Mouse (Mus musculus) MEL (cell line): ENCODE results near the gene C1qtnf5. TPM values are rescaled to one million over a fixed set of nuclear protein-coding genes. Genes with fewer than 3 reads are reported as not detected.

Source experiments
- DNase-seq: peaks from one replicate; pipeline ENCODE4 v3.0.0; 2011; ENCODE audit warnings: low read depth, low spot score
- H3K27ac ChIP-seq: 2 replicates; pipeline ENCODE4 v1.5.1; 2012; ENCODE audit warnings: low read depth, mild to moderate bottlenecking, control low read depth, low read length, moderate library complexity; ENCODE audit not compliant: control insufficient read depth
- H3K27me3 ChIP-seq, 2 experiments: fragments of 150-350 bp in 1 of 2; sonication (generic) in 1 of 2; 2 replicates each; pipeline ENCODE4 v1.6.1; 2012; ENCODE audit warnings: low read length in 2 of 2, mild to moderate bottlenecking in 2 of 2, improper control_type of control experiment in 1 of 2, moderate library complexity in 1 of 2; ENCODE audit not compliant: insufficient read depth in 2 of 2, control insufficient read depth in 1 of 2
- H3K36me3 ChIP-seq, 2 experiments: 2 replicates each; pipeline ENCODE4 v1.6.1; 2012 to 2014; ENCODE audit warnings: low read length in 2 of 2, improper control_type of control experiment in 1 of 2, inconsistent platforms in 1 of 2, mild to moderate bottlenecking in 1 of 2; ENCODE audit not compliant: insufficient read depth in 2 of 2, control insufficient read depth in 1 of 2
- H3K4me1 ChIP-seq, 2 experiments: fragments of 150-350 bp in 1 of 2; sonication (generic) in 1 of 2; 2 replicates each; pipeline ENCODE4 v1.6.1; 2012; ENCODE audit warnings: low read length in 2 of 2, improper control_type of control experiment in 1 of 2, mild to moderate bottlenecking in 1 of 2; ENCODE audit not compliant: insufficient read depth in 2 of 2, control insufficient read depth in 1 of 2
- H3K4me3 ChIP-seq, 2 experiments: fragments of 150-350 bp in 1 of 2; sonication (generic) in 1 of 2; 2 replicates each; pipeline ENCODE4 v1.5.1; 2012; ENCODE audit warnings: low read depth in 2 of 2, low read length in 2 of 2, mild to moderate bottlenecking in 2 of 2, moderate library complexity in 2 of 2, control low read depth in 1 of 2, improper control_type of control experiment in 1 of 2; ENCODE audit not compliant: control insufficient read depth in 1 of 2, insufficient read depth in 1 of 2
- H3K79me2 ChIP-seq: 2 replicates; pipeline ENCODE4 v1.6.1; 2012; ENCODE audit warnings: mild to moderate bottlenecking, low read length, moderate library complexity; ENCODE audit not compliant: control insufficient read depth, poor library complexity, insufficient read depth
- H3K9ac ChIP-seq: 2 replicates; pipeline ENCODE4 v1.6.1; 2012; ENCODE audit warnings: low read depth, mild to moderate bottlenecking, control low read depth, low read length, moderate library complexity; ENCODE audit not compliant: control insufficient read depth, poor library complexity, severe bottlenecking
- H3K9me3 ChIP-seq: fragments of 150-350 bp; sonication (generic); replicated peaks from 2 replicates; pipeline ENCODE4 v1.6.1; 2012; ENCODE audit warnings: mild to moderate bottlenecking, low read length, improper control_type of control experiment, moderate library complexity; ENCODE audit not compliant: insufficient read depth
- BHLHE40 ChIP-seq: IDR thresholded peaks from 2 replicates; pipeline ENCODE4 v1.6.1; 2012; ENCODE audit warnings: low read depth, mild to moderate bottlenecking, inconsistent platforms, low read length, improper control_type of control experiment, borderline replicate concordance
- CHD1 ChIP-seq: IDR thresholded peaks from 2 replicates; pipeline ENCODE4 v1.6.1; 2012; ENCODE audit warnings: low read depth, mild to moderate bottlenecking, inconsistent platforms, low read length, improper control_type of control experiment
- EP300 ChIP-seq, 2 experiments: IDR thresholded peaks; 2 replicates each; pipeline ENCODE4 v1.6.1; 2011; ENCODE audit warnings: improper control_type of control experiment in 2 of 2, low read length in 2 of 2, low read depth in 1 of 2, mild to moderate bottlenecking in 1 of 2
- ETS1 ChIP-seq: IDR thresholded peaks from 2 replicates; pipeline ENCODE4 v1.6.1; 2012; ENCODE audit warnings: low read depth, mild to moderate bottlenecking, inconsistent platforms, low read length, improper control_type of control experiment, moderate library complexity
- GABPA ChIP-seq: IDR thresholded peaks from 2 replicates; pipeline ENCODE4 v1.6.1; 2012; ENCODE audit warnings: low read depth, mild to moderate bottlenecking, inconsistent platforms, low read length, improper control_type of control experiment, moderate library complexity
- HCFC1 ChIP-seq: IDR thresholded peaks from 2 replicates; pipeline ENCODE4 v1.6.1; 2012; ENCODE audit warnings: low read depth, mild to moderate bottlenecking, inconsistent platforms, low read length, improper control_type of control experiment, moderate library complexity
- KAT2A ChIP-seq: conservative IDR thresholded peaks from 2 replicates; pipeline ENCODE4 v1.6.1; 2012; ENCODE audit warnings: low read depth, low read length, improper control_type of control experiment, inconsistent platforms
- MAFK ChIP-seq: IDR thresholded peaks from 2 replicates; pipeline ENCODE4 v1.6.1; 2011; ENCODE audit warnings: low read depth, mild to moderate bottlenecking, low read length, improper control_type of control experiment, borderline replicate concordance
- MAZ ChIP-seq: IDR thresholded peaks from 2 replicates; pipeline ENCODE4 v1.6.1; 2012; ENCODE audit warnings: low read depth, mild to moderate bottlenecking, inconsistent platforms, low read length, improper control_type of control experiment
- MXI1 ChIP-seq: IDR thresholded peaks from 2 replicates; pipeline ENCODE4 v1.6.1; 2011; ENCODE audit warnings: mild to moderate bottlenecking, low read depth, low read length, improper control_type of control experiment
- MYB ChIP-seq: IDR thresholded peaks from 2 replicates; pipeline ENCODE4 v1.6.1; 2011; ENCODE audit warnings: mild to moderate bottlenecking, low read depth, low read length, improper control_type of control experiment
- NRF1 ChIP-seq: IDR thresholded peaks from 2 replicates; pipeline ENCODE4 v1.6.1; 2014; ENCODE audit warnings: low read depth, mild to moderate bottlenecking, inconsistent platforms, low read length, improper control_type of control experiment, moderate library complexity; ENCODE audit not compliant: poor library complexity, insufficient read depth, severe bottlenecking
- POLR2A ChIP-seq, 2 experiments: IDR thresholded peaks; 2 replicates each; pipeline ENCODE4 v1.6.1; 2011 to 2012; ENCODE audit warnings: low read length in 2 of 2, mild to moderate bottlenecking in 2 of 2, control low read depth in 1 of 2, improper control_type of control experiment in 1 of 2, low read depth in 1 of 2, moderate library complexity in 1 of 2; ENCODE audit not compliant: control insufficient read depth in 1 of 2, insufficient read depth in 1 of 2, poor library complexity in 1 of 2
- POLR2AphosphoS2 ChIP-seq: IDR thresholded peaks from 2 replicates; pipeline ENCODE4 v1.6.1; 2011; ENCODE audit warnings: low read length, improper control_type of control experiment
- POLR2AphosphoS5 ChIP-seq: IDR thresholded peaks from 2 replicates; pipeline ENCODE4 v1.6.1; 2012; ENCODE audit warnings: low read depth, borderline replicate concordance, mild to moderate bottlenecking, inconsistent platforms, low read length, moderate library complexity, mixed read lengths
- SIN3A ChIP-seq: IDR thresholded peaks from 2 replicates; pipeline ENCODE4 v1.6.1; 2012; ENCODE audit warnings: low read length, improper control_type of control experiment, inconsistent platforms
- TAL1 ChIP-seq: IDR thresholded peaks from 2 replicates; pipeline ENCODE4 v1.6.1; 2012; ENCODE audit warnings: mild to moderate bottlenecking, inconsistent platforms, low read length, moderate library complexity, mixed read lengths
- TBP ChIP-seq: IDR thresholded peaks from 2 replicates; pipeline ENCODE4 v1.8.0; 2011; ENCODE audit warnings: low read depth, low read length, improper control_type of control experiment
- USF2 ChIP-seq, 2 experiments: IDR thresholded peaks; 2 replicates each; pipeline ENCODE4 v1.6.1; 2011 to 2012; ENCODE audit warnings: improper control_type of control experiment in 2 of 2, low read length in 2 of 2, borderline replicate concordance in 1 of 2, inconsistent platforms in 1 of 2, low read depth in 1 of 2, mild to moderate bottlenecking in 1 of 2; ENCODE audit not compliant: insufficient read depth in 1 of 2
- ZKSCAN1 ChIP-seq: IDR thresholded peaks from 2 replicates; pipeline ENCODE4 v1.6.1; 2012; ENCODE audit warnings: low read depth, mild to moderate bottlenecking, inconsistent platforms, low read length, improper control_type of control experiment, moderate library complexity
- ZNF384 ChIP-seq: IDR thresholded peaks from 2 replicates; pipeline ENCODE4 v1.6.1; 2012; ENCODE audit warnings: low read depth, mild to moderate bottlenecking, inconsistent platforms, low read length, improper control_type of control experiment
- polyA plus RNA-seq, 2 experiments: library from polyadenylated mRNA; stranded (reverse) in 1 of 2; unstranded in 1 of 2; fragments of >175 nt in 1 of 2; fragments of >200 nt in 1 of 2; gene quantifications; 2 replicates each; pipeline versions ENCODE4 v1.2.1 to v1.2.4; 2012; ENCODE audit warnings: low replicate concordance in 2 of 2, low read depth in 1 of 2; ENCODE audit not compliant: insufficient read length in 2 of 2, insufficient read depth in 1 of 2, missing spikeins in 1 of 2
- total RNA-seq: library from RNA; depleted of rRNA; stranded (reverse); fragments of 300-350 nt; gene quantifications from 2 replicates; pipeline ENCODE4 v1.2.3, GENCODE M21; 2012

Gene C1qtnf5
- total and polyA plus RNA-seq, 3 experiments = 0.13 to 0.19 TPM; not detected in 1

GRCm38 (mm10) chr9:44113105-44113789, 6.2 kb downstream of the C1qtnf5 start, which contains the start of the genes Gm49380 and Rnf26 (continued):
- TF ChIP-seq ZNF384 (no peak), KAT2A (no peak; the same call in 1 of the 2 replicates), GABPA (no peak), EP300 (IDR thresholded peaks at IDR 0.05; ENCODE audit: low read depth in 1 of 2, low read length in 2 of 2) (no peak), MXI1 (peak; percentile 60; the same call in 1 of the 2 replicates), CHD1 (no peak), MAFK (no peak), USF2 (IDR thresholded peaks at IDR 0.05; ENCODE audit: borderline replicate concordance in 1 of 2, insufficient read depth in 1 of 2, low read depth in 1 of 2, low read length in 2 of 2) (no peak)

- no peaks in the 10 kb centered on the region for H3K9me3 ChIP-seq
- no peak for DNase-seq
- no peak overlapping the region for H3K9ac ChIP-seq
- H3K4me3 ChIP-seq = no peak overlapping the region
- H3K36me3 ChIP-seq = peaks cover 0 to 10% of the 10 kb centered on the region in 2 experiments; a peak in 2 of 4 replicates
- H3K27ac ChIP-seq = no peak overlapping the region
- H3K79me2 ChIP-seq = peaks cover 26% of the 10 kb centered on the region
- no peaks in the 10 kb centered on the region for H3K27me3 ChIP-seq
- H3K4me1 ChIP-seq = peaks cover 0 to 18% of the 10 kb centered on the region in 2 experiments; a peak in 2 of 4 replicates
- TF ChIP-seq TAL1 = no peak
- TF ChIP-seq NRF1 = no peak
- TF ChIP-seq GABPA = no peak
- no peak for TF ChIP-seq TBP
- no peak for TF ChIP-seq SIN3A
- TF ChIP-seq POLR2AphosphoS5 = no peak
- TF ChIP-seq MAZ = no peak
- no peak for TF ChIP-seq ZKSCAN1
- TF ChIP-seq MAFK = no peak
- TF ChIP-seq HCFC1 = no peak
- no peak for TF ChIP-seq ETS1
- no peak for TF ChIP-seq BHLHE40
- TF ChIP-seq MYB = no peak
- no peak for TF ChIP-seq POLR2A (IDR thresholded peaks at IDR 0.05; ENCODE audit: control insufficient read depth in 1 of 2, insufficient read depth in 1 of 2, low read depth in 1 of 2, low read length in 2 of 2, poor library complexity in 1 of 2)
- no peak for TF ChIP-seq ZNF384
- TF ChIP-seq POLR2AphosphoS2 = no peak
- no peak for TF ChIP-seq EP300 (IDR thresholded peaks at IDR 0.05; ENCODE audit: low read depth in 1 of 2, low read length in 2 of 2)
- TF ChIP-seq MXI1 = no peak
Observed at GRCm38 (mm10) chr9:44114453-44114852, 7.4 kb downstream of the C1qtnf5 start.
